Mouse (Mus musculus) embryo, embryonic 10.5 days (tissue): ENCODE measurements around the gene Idh3b.

Experiments used
- DNase-seq: peaks from one replicate; pipeline ENCODE4 v3.0.0-alpha.2; 2015; ENCODE audit warnings: low spot score

The Idh3b gene

DNA sequence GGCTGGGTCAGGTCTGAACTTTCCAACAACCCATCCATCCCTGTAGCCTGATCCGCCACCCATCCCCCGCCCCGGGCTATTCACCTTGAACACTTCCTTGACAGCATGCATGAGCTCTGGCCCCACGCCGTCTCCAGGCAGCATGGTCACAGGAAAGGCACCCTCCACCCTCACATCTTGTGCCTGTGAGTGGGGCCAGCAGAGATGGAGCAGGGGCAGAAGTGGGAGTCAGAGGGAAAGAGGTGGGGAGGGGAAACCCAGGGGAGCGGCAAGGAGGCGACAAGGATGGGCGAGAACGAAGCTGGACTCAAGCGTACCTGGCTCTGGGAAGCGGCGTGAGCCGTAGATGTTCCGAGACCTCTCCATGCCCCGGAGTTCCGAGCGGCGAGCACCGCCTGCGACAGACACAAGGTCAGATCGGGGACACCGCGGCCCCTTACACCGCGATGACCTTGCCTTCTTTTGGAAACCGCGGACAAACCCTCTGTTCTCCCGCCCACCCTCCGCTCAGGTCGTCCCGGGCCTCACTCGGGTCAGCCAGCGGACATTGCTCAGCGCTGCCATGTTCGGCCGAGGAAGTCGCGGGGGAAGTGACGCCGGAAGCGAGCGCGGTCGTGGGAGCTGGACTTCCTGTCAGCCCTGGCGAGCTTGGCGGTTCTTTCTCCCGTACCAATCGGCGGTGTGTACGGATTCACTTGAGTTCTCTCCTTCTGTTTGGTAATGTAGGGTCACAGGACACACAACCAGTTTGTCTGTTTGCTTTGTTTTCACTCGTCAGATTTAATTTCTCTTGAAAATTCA is at the start of gene Idh3b:
TSS of gene Idh3b (minus strand) at position 694 of the 801 bp plus-strand sequence.
- DNase-seq, result peak; percentile 93

GRCm38 (mm10) chr2:130329502-130329901 is 45.2 kb upstream of the Idh3b start:
- DNase-seq, result no peak

- DNase-seq, result no peak
Observed at GRCm38 (mm10) chr2:130327057-130327456, 42.7 kb upstream of the Idh3b start.

GRCm38 (mm10) chr2:130303014-130303413 is 18.7 kb upstream of the Idh3b start:
- no peak for DNase-seq

DNA sequence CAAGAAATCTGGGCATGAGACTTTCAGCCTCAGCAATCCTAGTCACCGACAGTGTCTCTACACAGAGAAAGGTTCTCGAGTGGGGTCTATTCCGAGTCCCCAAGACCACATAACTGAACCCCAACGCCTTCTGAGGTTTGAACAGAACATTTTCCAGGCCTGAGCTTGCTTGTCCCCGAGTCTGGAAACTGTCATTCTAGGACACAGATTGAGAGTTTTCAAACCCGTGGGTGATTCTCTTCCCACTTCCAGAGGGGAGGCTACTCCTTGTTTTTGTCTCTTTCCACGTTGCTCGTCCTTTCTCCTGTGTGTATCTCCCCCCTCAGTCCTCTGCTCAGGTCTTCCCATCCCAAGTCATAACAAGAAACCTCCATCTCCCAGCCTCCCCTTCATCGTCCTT is 13.2 kb upstream of the Idh3b start:
- DNase-seq, result no peak

GRCm38 (mm10) chr2:130296134-130296745 is 11.9 kb upstream of the Idh3b start:
- DNase-seq, result peak; percentile 52

DNA sequence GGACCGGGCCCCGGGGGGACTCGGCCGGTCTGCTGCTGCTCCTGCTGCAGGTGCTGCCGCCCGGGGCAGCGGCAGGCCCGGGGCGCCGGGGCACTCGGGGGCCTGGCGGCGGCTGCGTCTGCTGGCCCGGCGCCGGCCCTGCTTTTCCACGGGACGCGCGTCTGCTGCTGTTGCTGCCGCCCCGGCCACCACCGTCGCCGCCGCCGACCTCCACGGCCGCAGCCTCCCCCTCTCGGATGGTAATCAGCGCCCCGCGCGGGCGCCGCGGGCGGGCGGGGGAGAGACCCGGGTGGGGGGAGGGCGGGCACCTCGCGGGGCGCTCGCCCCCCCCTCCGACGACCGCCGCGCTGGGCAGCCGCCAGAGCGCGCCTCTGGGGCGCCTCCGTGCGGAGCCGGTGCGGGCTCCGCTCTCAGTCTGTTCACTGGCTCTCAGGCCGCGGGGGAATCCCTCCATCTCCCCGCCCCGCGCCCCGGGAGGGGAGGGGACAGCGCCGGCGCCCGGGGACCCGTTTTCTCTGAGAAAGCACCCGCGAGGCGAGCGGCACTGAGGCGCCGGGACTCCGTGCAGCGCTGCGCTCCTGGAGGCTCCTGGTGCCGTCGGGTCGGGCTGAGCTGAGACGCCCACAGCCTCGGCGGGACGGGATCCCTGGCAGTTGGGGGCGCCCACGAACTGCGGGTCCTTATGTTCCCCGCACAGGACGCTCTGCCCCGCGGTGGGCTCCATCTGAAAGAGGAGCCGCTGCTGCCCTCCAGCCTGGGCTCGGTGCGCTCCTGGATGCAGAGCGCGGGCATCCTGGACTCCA is 11.2 kb upstream of the Idh3b start:
- DNase-seq, result peak; percentile 66

DNA sequence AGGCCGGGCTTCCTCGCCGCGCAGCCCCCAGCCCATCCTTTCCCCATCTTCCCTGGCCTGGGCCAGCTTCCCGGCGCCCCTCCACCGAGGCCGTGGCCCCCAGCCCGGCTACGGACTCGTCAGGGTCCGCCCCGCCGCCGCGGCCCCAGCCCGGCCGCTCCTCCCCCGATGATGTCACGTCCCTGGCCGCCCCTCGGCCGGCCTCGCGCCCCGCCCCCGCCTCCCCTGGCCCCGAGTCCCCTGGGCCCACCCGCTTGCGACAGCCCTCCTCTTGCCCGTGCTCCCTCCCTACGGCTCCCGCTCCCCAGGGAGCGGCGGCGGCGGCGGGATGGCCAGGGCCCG is 10.6 kb upstream of the Idh3b start, which contains the start of gene Ebf4:
TSS of gene Ebf4 (plus strand) at position 234 of the 342 bp plus-strand sequence.
- DNase-seq, result peak; percentile 82

GRCm38 (mm10) chr2:130294218-130294935 is 10.0 kb upstream of the Idh3b start:
- peak; percentile 58 for DNase-seq

DNA sequence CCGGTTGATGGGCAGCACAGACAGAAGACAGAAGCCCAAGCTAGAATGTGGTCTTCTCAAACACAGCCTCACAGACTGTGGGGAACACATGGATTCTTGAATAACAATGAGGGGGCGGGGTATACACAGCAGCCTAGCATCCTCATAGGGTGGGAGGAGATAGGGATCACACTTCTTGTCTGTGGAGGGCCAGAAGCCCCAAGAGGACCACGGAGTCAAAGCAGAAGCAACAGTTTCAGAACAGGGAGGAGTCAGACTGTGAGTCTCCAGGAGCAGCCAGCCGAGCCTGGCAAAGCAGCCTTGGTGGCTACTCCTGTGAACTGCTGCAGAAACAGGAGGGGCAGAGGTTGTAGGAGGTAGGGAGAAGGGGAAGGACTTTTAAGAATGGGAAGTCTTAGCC is 9.1 kb upstream of the Idh3b start:
- DNase-seq, result peak; percentile 74

DNA sequence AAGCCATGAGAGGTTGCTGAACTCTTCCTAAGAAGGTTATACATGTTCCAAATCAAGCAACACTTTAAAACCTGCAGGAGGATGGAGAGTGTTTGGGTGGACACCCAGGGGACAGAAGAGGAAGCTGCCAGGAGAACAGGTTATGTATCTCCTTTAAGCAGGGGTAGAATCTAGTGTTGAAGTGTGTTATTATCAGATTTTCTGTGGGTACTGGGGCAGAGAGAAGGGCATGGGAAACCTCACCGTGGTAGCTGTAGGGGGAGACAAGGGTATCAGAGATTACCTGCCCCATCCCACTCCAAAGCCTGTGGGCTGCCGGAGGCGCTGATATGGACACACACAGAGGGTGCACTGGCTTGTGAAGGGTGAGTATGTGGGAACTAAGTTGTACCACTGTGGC is 8.7 kb upstream of the Idh3b start:
- no peak for DNase-seq

DNA sequence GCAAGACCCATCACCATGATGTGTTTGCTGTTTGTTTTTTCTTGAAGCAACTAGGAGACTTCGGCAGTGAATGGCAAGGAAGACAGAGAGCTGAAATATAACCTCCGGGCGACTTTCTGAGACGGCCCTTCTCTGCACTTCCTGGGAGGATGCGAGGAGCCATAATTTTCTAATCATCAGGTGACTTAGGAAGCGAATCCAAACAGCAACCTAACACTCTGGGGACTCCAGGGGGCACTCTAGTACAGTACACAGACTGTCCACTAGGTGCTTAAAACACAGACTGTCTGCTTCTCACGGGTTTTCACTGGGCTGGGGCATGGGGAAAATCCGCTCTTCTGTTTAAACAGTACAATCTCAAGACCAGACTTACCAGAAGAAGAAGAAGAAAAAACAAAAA is 7.1 kb upstream of the Idh3b start:
- DNase-seq, result peak; percentile 89

DNA sequence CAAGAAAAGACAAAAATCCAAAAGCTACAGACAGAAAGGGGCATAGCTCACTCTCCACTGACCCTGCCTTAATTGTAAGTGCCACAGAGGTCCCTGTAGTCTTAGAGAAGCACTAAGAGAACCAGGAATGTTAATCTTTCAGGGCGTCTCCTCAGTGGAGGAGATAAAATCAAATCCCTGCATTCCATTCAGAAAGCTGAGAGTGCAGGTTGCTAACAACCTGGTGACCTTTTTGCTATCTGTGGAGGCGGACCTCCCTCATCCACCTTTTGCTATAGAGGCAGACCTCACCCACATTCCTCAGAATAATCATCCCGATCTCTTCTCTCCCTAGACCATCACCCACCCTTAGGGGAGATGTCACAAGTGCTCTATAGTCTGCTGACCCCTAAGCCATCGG is 4.7 kb upstream of the Idh3b start:
- DNase-seq, result no peak

- no peak for DNase-seq
Observed at GRCm38 (mm10) chr2:130280818-130281217, 3.5 kb downstream of the Idh3b start.

- no peak for DNase-seq
Observed at GRCm38 (mm10) chr2:130280224-130280623, 4.1 kb downstream of the Idh3b start.

DNA sequence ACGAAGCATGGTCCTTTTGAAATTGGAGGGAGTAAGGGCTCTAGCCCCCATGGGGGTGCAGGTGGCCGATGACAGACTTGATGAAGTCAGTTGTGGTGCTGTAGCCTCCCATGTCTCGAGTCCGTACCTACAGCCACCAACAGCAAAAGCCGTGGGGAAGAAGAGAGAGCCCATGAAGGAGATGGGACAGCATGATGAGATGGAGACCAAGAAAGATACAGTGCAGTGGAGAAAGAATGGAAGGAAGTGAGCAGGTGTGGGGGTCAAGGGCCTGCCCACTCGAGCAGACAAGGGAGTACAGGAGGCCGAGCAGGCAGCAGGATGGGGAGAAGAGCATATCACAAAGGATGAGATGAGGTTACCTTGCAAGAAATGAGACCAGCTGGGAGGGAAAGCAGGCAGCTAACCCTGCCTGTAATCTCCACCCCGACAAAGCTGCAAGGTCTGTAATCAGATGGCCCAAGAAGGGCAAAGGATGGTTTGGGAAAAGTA is 4.7 kb downstream of the Idh3b start:
- DNase-seq, result no peak

GRCm38 (mm10) chr2:130275649-130276048 is 8.7 kb downstream of the Idh3b start:
- peak; percentile 82 for DNase-seq

DNA sequence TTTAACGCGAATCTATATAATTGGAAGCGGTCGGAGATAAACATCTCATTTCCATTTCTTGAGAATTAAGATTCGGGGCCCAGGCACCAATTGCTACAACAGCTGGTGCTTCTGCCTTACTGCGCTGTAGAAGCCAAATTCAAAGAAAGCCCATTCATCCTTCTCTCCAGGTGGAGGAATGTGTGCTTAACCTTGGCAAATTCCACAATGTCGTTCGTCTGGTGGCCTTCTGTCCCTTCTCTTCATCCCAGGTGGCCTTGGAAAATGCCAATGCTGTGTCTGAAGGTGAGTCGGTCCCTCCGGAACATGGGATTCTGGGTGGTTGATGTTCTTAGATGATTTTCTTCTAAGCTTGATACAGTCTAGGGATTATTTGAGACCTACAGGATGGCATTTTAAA is 9.5 kb downstream of the Idh3b start:
- DNase-seq, result no peak

DNA sequence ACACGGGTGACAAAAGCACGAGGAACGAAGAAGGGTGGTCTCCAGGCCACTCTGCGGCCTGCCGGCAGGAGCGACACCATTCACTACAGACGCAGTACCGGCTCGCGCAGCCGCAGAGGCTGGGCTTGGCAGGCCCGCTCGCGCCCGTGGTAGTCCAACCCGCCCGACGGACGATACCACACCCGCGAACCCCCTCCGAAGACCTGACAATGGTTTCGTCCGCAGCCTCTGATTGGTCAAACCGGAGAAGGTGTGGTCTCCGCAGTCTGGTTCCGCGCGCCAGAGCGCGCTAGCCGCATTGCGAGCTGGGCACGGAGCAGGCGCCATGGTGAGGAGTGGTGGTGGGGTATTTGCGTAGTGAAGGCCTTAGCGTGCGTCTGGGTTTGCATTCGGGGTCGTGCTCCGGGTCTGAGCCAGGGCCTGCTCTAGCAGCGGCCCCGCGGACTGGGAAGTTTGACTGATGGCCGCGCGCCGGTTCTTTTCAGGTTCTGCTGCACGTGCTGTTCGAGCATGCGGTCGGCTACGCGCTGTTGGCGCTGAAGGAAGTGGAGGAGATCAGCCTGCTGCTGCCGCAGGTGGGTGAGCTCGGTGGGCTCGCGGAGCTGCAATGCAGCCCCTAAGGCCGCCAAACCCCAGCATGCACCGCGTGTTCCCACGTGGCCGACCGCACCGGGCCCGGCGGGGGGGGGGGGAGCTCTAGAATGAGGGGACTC is 10.0 kb downstream of the Idh3b start, which contains the start of gene Nop56:
TSS of gene Nop56 (plus strand) at position 282 of the 713 bp plus-strand sequence.
- DNase-seq, result peak; percentile 98

DNA sequence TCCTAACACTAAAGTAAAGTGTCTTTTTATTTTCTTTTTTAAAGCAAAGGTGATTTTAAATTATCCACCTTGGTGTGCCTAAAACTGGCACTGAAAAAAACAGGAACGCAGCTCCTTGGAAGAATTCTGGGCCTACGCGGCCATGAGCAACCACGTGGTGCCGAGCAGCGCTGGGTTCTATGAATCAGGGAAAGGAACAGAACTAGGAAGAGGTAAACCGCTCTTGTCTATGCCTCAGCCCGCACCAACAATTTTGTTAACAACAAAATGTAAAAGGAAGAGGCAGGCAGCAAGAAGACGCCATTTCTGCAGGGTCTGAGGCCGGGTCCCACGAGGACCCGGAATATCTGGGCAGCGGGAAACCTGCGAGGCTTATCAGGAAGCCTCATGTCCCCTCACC is 10.6 kb downstream of the Idh3b start:
- DNase-seq, result peak; percentile 56

GRCm38 (mm10) chr2:130268074-130268473 is 16.3 kb downstream of the Idh3b start:
- DNase-seq, result no peak
